Mouse (Mus musculus) CH12.LX (cell line): ENCODE results near the gene Nhlrc1. TPM values are rescaled to one million over a fixed set of nuclear protein-coding genes. Genes with fewer than 3 reads are reported as not detected.

Experiments used
- DNase-seq: peaks from one replicate; pipeline ENCODE4 v3.0.0-alpha.2; 2013; ENCODE audit errors: extremely low read depth
- H3K27ac ChIP-seq: 2 replicates; pipeline ENCODE4 v1.5.1; 2012; ENCODE audit warnings: low read depth, mild to moderate bottlenecking, control low read depth, moderate library complexity; ENCODE audit not compliant: insufficient read depth
- H3K27me3 ChIP-seq: replicated peaks from 2 replicates; pipeline ENCODE3; 2012; ENCODE audit warnings: inconsistent platforms
- H3K36me3 ChIP-seq, 2 experiments: replicated peaks in 1 of 2; 2 replicates each; pipeline versions ENCODE3 to v1.6.1; 2012; ENCODE audit warnings: inconsistent platforms in 1 of 2, low read length in 1 of 2, mild to moderate bottlenecking in 1 of 2, mixed read lengths in 1 of 2, moderate library complexity in 1 of 2; ENCODE audit not compliant: control insufficient read depth in 1 of 2, insufficient read depth in 1 of 2
- H3K4me1 ChIP-seq, 2 experiments: 2 replicates each; pipeline ENCODE4 v1.6.1; 2012; ENCODE audit warnings: inconsistent platforms in 1 of 2, moderate library complexity in 1 of 2; ENCODE audit not compliant: insufficient read depth in 2 of 2, control insufficient read depth in 1 of 2
- H3K4me2 ChIP-seq: 2 replicates; pipeline ENCODE4 v1.6.1; 2012; ENCODE audit warnings: low read depth, mild to moderate bottlenecking, control low read depth; ENCODE audit not compliant: poor library complexity, insufficient read depth, severe bottlenecking
- H3K4me3 ChIP-seq, 3 experiments: fragments of 150-350 bp in 1 of 3; sonication (generic) in 1 of 3; replicated peaks in 1 of 3; 2 replicates each; pipeline versions ENCODE3 to v1.5.1; 2011 to 2012; ENCODE audit warnings: low read depth in 2 of 3, low read length in 2 of 3, mild to moderate bottlenecking in 2 of 3, moderate library complexity in 2 of 3, control low read depth in 1 of 3, improper control_type of control experiment in 1 of 3, inconsistent platforms in 1 of 3, mixed read lengths in 1 of 3; ENCODE audit not compliant: poor library complexity in 1 of 3
- H3K79me2 ChIP-seq: replicated peaks from 2 replicates; pipeline ENCODE4 v1.6.1; 2012; ENCODE audit warnings: mild to moderate bottlenecking, moderate library complexity; ENCODE audit not compliant: control insufficient read depth, poor library complexity, insufficient read depth, severe bottlenecking; ENCODE audit errors: extremely low read depth
- H3K9ac ChIP-seq: 2 replicates; pipeline ENCODE4 v1.6.1; 2012; ENCODE audit warnings: low read depth, mild to moderate bottlenecking, control low read depth, moderate library complexity; ENCODE audit not compliant: insufficient read depth
- H3K9me3 ChIP-seq: replicated peaks from 2 replicates; pipeline ENCODE3; 2012; ENCODE audit warnings: low read length, inconsistent platforms, mixed read lengths
- CHD1 ChIP-seq: IDR thresholded peaks from 2 replicates; pipeline ENCODE4 v1.6.1; 2012; ENCODE audit warnings: low read depth, low read length, improper control_type of control experiment, inconsistent platforms
- CHD2 ChIP-seq: IDR thresholded peaks from 2 replicates; pipeline ENCODE4 v1.6.1; 2011; ENCODE audit warnings: low read length, improper control_type of control experiment
- CTCF ChIP-seq, 2 experiments: IDR thresholded peaks in 1 of 2; conservative IDR thresholded peaks in 1 of 2; 2 replicates each; pipeline ENCODE4 v1.5.1; 2011 to 2012; ENCODE audit warnings: low read depth in 2 of 2, low read length in 2 of 2, improper control_type of control experiment in 1 of 2, inconsistent platforms in 1 of 2, mild to moderate bottlenecking in 1 of 2, moderate library complexity in 1 of 2
- ETS1 ChIP-seq: conservative IDR thresholded peaks from 2 replicates; pipeline ENCODE4 v1.6.1; 2012; ENCODE audit warnings: low read depth, mild to moderate bottlenecking, inconsistent platforms, low read length, improper control_type of control experiment, moderate library complexity
- GABPA ChIP-seq: IDR thresholded peaks from 2 replicates; pipeline ENCODE4 v1.6.1; 2012; ENCODE audit warnings: low read depth, low read length, improper control_type of control experiment, inconsistent platforms; ENCODE audit not compliant: insufficient replicate concordance
- HCFC1 ChIP-seq: IDR thresholded peaks from 2 replicates; pipeline ENCODE4 v1.6.1; 2012; ENCODE audit warnings: low read depth, mild to moderate bottlenecking, inconsistent platforms, low read length, improper control_type of control experiment
- IRF4 ChIP-seq: IDR thresholded peaks from 2 replicates; pipeline ENCODE4 v1.6.1; 2014; ENCODE audit warnings: low read depth, mild to moderate bottlenecking, inconsistent platforms, low read length, improper control_type of control experiment
- KAT2A ChIP-seq: IDR thresholded peaks from 2 replicates; pipeline ENCODE4 v1.6.1; 2012; ENCODE audit warnings: low read length, improper control_type of control experiment, inconsistent platforms; ENCODE audit not compliant: insufficient replicate concordance
- MAZ ChIP-seq: IDR thresholded peaks from 2 replicates; pipeline ENCODE4 v1.6.1; 2012; ENCODE audit warnings: low read depth, mild to moderate bottlenecking, inconsistent platforms, low read length, improper control_type of control experiment, moderate library complexity
- MXI1 ChIP-seq: IDR thresholded peaks from 2 replicates; pipeline ENCODE4 v1.6.1; 2011; ENCODE audit warnings: mild to moderate bottlenecking, low read depth, low read length, improper control_type of control experiment
- MYC ChIP-seq: IDR thresholded peaks from 2 replicates; pipeline ENCODE4 v1.6.1; 2011; ENCODE audit warnings: low read depth, mild to moderate bottlenecking, improper control_type of control experiment, low read length
- PAX5 ChIP-seq: IDR thresholded peaks from 2 replicates; pipeline ENCODE4 v1.6.1; 2012; ENCODE audit warnings: low read length, inconsistent platforms, mixed read lengths
- RAD21 ChIP-seq: IDR thresholded peaks from 2 replicates; pipeline ENCODE4 v1.6.1; 2011; ENCODE audit warnings: low read depth, mild to moderate bottlenecking, low read length, improper control_type of control experiment, moderate library complexity
- SIN3A ChIP-seq: IDR thresholded peaks from 2 replicates; pipeline ENCODE4 v1.6.1; 2012; ENCODE audit warnings: low read length, improper control_type of control experiment, inconsistent platforms
- SMC3 ChIP-seq: IDR thresholded peaks from 2 replicates; pipeline ENCODE4 v1.6.1; 2011; ENCODE audit warnings: low read depth, low read length, improper control_type of control experiment
- TBP ChIP-seq: conservative IDR thresholded peaks from 2 replicates; pipeline ENCODE4 v1.6.1; 2011; ENCODE audit warnings: low read depth, low read length, improper control_type of control experiment
- UBTF ChIP-seq: IDR thresholded peaks from 2 replicates; pipeline ENCODE4 v1.6.1; 2012; ENCODE audit warnings: low read depth, mild to moderate bottlenecking, inconsistent platforms, low read length, improper control_type of control experiment, moderate library complexity
- USF2 ChIP-seq: conservative IDR thresholded peaks from 2 replicates; pipeline ENCODE4 v1.6.1; 2011; ENCODE audit warnings: low read depth, low read length, improper control_type of control experiment
- ZKSCAN1 ChIP-seq: IDR thresholded peaks from 2 replicates; pipeline ENCODE4 v1.6.1; 2012; ENCODE audit warnings: low read depth, inconsistent platforms, low read length, improper control_type of control experiment, borderline replicate concordance
- ZNF384 ChIP-seq: IDR thresholded peaks from 2 replicates; pipeline ENCODE4 v1.6.1; 2012; ENCODE audit warnings: low read depth, low read length, improper control_type of control experiment, inconsistent platforms
- dilution Hi-C: fragments of 300-500 bp; cut with MboI; formaldehyde crosslinking; loops from 2 replicates; pipeline ENCODE4 v1.14.3; 2020; ENCODE audit warnings: low sequenced_read_pairs; ENCODE audit not compliant: extremely low pct_unique_long_range_greater_than_20kb, extremely low pct_ligation_motif_present
- in situ Hi-C: fragments of 300-500 bp; cut with MboI; formaldehyde crosslinking; loops from 3 replicates; pipeline ENCODE4 v1.14.3; 2019; ENCODE audit warnings: low sequenced_read_pairs, low pct_ligation_motif_present, low pct_unique_long_range_greater_than_20kb, mixed read lengths
- polyA plus RNA-seq: library from polyadenylated mRNA; unstranded; fragments of >175 nt; gene quantifications from 2 replicates; pipeline ENCODE4 v1.2.1, GENCODE M21; 2012; ENCODE audit warnings: low read depth; ENCODE audit not compliant: insufficient read length
- total RNA-seq, 2 experiments: library from RNA; depleted of rRNA; stranded (reverse); fragments of 300-350 nt in 1 of 2; fragments of >200 nt in 1 of 2; gene quantifications; 2 replicates each; pipeline ENCODE4 v1.2.3; 2012 to 2014

The Nhlrc1 gene
- total and polyA plus RNA-seq, 3 experiments = not detected

DNA sequence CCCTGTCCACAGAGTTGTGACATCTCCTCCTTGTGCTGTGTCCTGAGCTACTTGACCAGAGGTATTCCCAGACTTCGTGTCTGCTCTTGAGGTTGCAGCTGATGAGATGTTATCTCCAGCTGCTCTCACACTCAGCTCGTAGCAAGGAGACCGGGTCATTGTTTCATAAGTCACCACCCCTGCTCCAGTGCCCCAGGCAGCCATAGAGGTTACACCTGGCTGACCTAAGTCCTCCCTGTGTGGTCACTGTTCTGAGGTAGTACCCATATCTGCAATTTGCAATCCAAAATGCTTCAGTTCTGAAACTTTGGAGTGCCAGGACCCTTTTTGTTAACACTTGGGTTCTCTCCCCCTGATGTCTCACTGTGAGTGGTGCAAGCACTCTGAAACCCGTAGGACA, 35.4 kb upstream of the Nhlrc1 start:
- in situ Hi-C loops = no loop called here
- Histone ChIP-seq H3K4me2 (no peak overlapping the region), H3K4me1 (peaks cover 0 to 6% of the 10 kb centered on the region in 2 experiments; a peak in 2 of 4 replicates), H3K9me3 (no peaks in the 10 kb centered on the region)
- no peak for TF ChIP-seq IRF4
- no peak for TF ChIP-seq PAX5
- no peak for TF ChIP-seq TBP
- no peak for TF ChIP-seq RAD21
- no peak for TF ChIP-seq MAZ
- no peak for TF ChIP-seq ZNF384
- TF ChIP-seq CTCF (conservative IDR thresholded peaks at IDR 0.05 in 1 of 2, IDR thresholded peaks at IDR 0.05 in 1 of 2; ENCODE audit: low read depth in 2 of 2, low read length in 2 of 2) = no peak
- TF ChIP-seq MYC = no peak
- TF ChIP-seq UBTF = no peak
- TF ChIP-seq ZKSCAN1 = no peak
- no peak for TF ChIP-seq MXI1
- TF ChIP-seq ETS1 = no peak
- no peak for TF ChIP-seq KAT2A
- no peak for TF ChIP-seq USF2
- TF ChIP-seq HCFC1 = no peak
- TF ChIP-seq GABPA = no peak
- no peak for TF ChIP-seq CHD2
- TF ChIP-seq CHD1 = no peak
- TF ChIP-seq SMC3 = no peak
- TF ChIP-seq, all 38 proteins: peak for 0
- H3K36me3 ChIP-seq = peaks cover 5 to 53% of the 10 kb centered on the region in 2 experiments
- H3K9ac ChIP-seq = no peak overlapping the region
- H3K27me3 ChIP-seq = no peaks in the 10 kb centered on the region
- no peak overlapping the region for H3K27ac ChIP-seq
- DNase-seq = no peak
- dilution Hi-C loops = no loop called here
- H3K79me2 ChIP-seq = no peaks in the 10 kb centered on the region; the same call in 1 of the 2 replicates
- H3K4me3 ChIP-seq = no peak overlapping the region

DNA sequence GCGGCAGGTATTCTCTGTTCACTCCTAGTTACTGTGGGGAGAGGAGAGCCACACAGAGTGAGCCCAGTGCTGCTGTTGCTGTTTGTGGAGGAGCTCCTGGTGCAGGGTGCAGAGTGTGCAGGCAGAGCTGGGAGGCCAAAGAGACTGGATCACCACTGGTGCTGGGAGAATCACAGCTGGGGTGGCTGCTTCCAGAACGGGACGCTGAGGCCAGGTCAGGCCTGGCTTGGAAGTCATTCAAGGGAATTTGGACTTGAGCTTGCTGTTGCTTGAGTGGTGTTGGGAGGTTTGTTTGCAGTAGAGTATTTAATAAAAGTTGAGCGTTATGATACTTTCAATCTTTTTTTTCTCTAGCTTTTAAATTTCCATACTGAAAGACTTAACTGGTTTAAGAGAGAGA, 33.3 kb upstream of the Nhlrc1 start:
- in situ Hi-C loops = no loop called here
- H3K4me2 ChIP-seq = no peak overlapping the region
- no peak overlapping the region for H3K4me3 ChIP-seq
- no peak for TF ChIP-seq SIN3A
- H3K27me3 ChIP-seq = no peaks in the 10 kb centered on the region
- H3K9me3 ChIP-seq = no peaks in the 10 kb centered on the region
- dilution Hi-C loops = no loop called here
- H3K36me3 ChIP-seq = peaks cover 2 to 40% of the 10 kb centered on the region in 2 experiments
- no peak overlapping the region for H3K9ac ChIP-seq
- H3K4me1 ChIP-seq = peaks cover 0 to 15% of the 10 kb centered on the region in 2 experiments; a peak in 2 of 4 replicates
- no peak overlapping the region for H3K27ac ChIP-seq
- H3K79me2 ChIP-seq = no peaks in the 10 kb centered on the region; the same call in 1 of the 2 replicates
- no peak for DNase-seq
